Mouse (Mus musculus) colon, adult 2 months (tissue): ENCODE measurements around the gene Hvcn1. TPM values are rescaled to one million over a fixed set of nuclear protein-coding genes. Genes with fewer than 3 reads are reported as not detected.

Experiments used
- polyA plus RNA-seq: library from polyadenylated mRNA; depleted of rRNA; stranded (reverse); fragments of >200 nt; gene quantifications from 2 replicates; pipeline ENCODE4 v1.2.3, GENCODE M21; 2012; rRNA removed

Hvcn1 gene
- 8.4 and 8.9 TPM in 2 replicates for polyA plus RNA-seq

DNA sequence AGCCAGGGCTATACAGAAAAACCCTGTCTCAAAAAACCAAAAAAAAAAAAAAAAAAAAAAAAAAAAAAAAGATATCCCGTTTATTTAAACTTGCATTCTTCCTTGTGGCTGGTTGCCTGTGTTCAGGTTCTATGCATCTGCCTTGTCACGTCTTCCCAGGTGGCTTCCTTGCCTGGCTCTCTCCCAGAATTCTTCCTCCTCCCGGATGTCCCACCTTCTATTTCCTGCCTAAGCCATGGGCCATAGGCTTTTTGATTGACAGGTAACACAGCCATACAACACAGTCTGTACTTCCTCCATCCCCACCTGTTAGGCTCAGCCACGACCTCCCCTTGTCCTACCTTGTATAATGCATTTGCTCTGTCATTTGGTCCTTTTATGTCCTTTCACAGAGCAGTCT lies at the start of gene Hvcn1:
Gene Hvcn1, plus strand, starts transcription at position 330 of the 400 bp plus-strand sequence.

DNA sequence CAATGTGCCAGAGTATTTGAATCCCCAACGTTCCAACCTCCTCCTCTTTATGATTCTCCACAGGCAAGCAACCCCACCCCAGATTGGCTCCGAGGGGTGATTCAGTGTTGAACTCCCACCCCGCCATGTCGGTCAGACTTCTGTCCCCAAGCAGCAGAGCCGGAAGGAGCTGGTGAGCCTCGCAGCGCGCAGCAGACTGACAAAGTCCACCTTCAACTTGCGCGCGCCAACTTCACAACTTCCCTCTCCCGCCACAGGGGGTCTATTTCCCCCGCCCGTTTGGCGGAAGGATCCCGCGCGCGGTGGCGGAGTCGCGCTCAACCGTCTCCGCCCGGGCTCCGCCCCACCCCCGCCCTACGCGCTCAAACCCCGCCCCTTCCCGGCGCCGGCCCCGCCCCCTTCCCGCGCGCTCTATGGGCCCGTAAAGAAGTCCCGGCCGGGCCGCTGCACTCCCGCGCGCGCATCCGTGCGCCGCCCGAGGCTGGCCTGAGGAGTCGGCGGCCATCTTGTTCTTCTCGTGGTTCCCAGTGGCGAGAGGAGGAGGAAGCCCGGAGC lies 48.7 kb upstream of the Hvcn1 start, which contains the start of gene Ppp1cc:
Gene Ppp1cc, plus strand, starts transcription at position 452 of the 555 bp plus-strand sequence.

DNA sequence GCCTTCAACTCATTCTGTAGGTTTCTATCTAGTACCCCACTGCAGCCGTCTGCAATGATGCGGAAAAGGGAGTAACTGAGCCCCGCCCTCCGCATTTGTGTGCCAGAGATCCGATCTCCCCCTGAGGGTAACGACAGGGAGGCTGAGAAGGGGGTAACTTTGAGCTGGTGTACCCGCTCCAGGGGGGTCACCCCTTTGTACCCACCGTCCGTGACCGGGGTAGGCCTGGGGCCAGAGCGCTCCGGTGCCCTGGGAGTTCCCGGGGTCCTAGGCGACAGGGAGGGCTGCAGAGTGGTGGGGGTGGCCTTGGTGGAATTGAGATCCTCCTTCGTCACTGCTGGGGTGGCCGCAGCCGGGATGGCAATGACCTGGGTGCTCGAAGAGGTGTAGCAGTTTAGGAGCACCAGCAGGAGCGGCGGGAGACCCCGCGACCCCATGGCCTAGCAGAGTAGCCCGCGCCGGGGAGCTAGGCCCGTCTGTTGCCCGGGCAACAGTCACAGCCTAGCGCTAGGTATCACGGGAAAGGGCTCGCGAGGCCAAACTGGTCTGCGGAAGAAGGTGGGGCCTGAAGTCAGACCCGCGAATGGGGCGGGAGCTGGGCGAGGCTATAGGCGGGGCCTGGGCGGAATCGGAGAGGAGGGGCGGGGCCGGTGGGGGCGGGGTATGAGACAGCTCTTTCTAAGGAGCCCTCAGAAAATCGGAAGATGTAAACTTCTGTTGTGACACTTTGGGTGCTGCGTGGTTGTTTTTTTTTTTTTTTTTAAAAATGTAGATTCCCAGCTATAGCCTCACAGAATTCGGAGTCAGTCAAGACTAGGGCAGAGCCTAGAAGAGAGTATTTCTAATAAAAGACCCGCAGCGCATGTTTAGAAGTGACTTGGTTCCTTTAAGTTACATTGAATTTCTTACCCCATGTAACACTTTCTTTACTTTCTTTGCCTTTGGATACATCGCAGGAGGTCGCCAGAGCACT lies 57.6 kb downstream of the Hvcn1 start, which contains the start of gene Tctn1:
Gene Tctn1, minus strand, starts transcription at position 528 of the 973 bp plus-strand sequence.

GRCm38 (mm10) chr5:122284183-122285028 lies 77.8 kb downstream of the Hvcn1 start, which contains the start of gene Pptc7:
Gene Pptc7 (plus strand): TSS chr5:122284365.

Other genes starting within 250 kb of the Hvcn1 start
- 1.4 and 1.7 TPM in 2 replicates for gene Cux2, start 156.7 kb upstream of the Hvcn1 start, polyA plus RNA-seq
- gene Myl2, start 105.9 kb upstream of the Hvcn1 start, polyA plus RNA-seq, result not detected in 2 replicates
- 0.17 TPM in 1 of 2 replicates, not detected in the other for gene Ccdc63, start 66.0 kb upstream of the Hvcn1 start, polyA plus RNA-seq
- gene Ppp1cc, start 48.5 kb upstream of the Hvcn1 start, polyA plus RNA-seq, result 82.6 and 82.8 TPM in 2 replicates
- gene Tctn1, start 57.7 kb downstream of the Hvcn1 start, polyA plus RNA-seq, result 19.7 and 20.7 TPM in 2 replicates
- gene Pptc7, start 77.6 kb downstream of the Hvcn1 start, polyA plus RNA-seq, result 32.6 and 38.3 TPM in 2 replicates
- gene Rad9b, start 147.4 kb downstream of the Hvcn1 start, polyA plus RNA-seq, result 2.3 and 2.9 TPM in 2 replicates
- 26.0 and 30.4 TPM in 2 replicates for gene Vps29, start 147.6 kb downstream of the Hvcn1 start, polyA plus RNA-seq
- 56.5 and 75.0 TPM in 2 replicates for gene Gpn3, start 165.1 kb downstream of the Hvcn1 start, polyA plus RNA-seq
- gene Fam216a, start 165.6 kb downstream of the Hvcn1 start, polyA plus RNA-seq, result 7.8 and 8.4 TPM in 2 replicates
- gene Arpc3, start 185.1 kb downstream of the Hvcn1 start, polyA plus RNA-seq, result 155 and 156 TPM in 2 replicates
- gene Anapc7, start 214.9 kb downstream of the Hvcn1 start, polyA plus RNA-seq, result 20.3 and 22.3 TPM in 2 replicates